Mouse (Mus musculus) cerebellum, adult 2 months (tissue): ENCODE results near the gene Slc33a1.

Source experiments
- CTCF ChIP-seq: fragments of 200-500 bp; IDR thresholded peaks from 2 replicates; pipeline ENCODE4 v1.5.1; 2011; ENCODE audit warnings: low read depth, mild to moderate bottlenecking, control low read depth, low read length, moderate library complexity, borderline replicate concordance; ENCODE audit not compliant: insufficient read depth
- POLR2A ChIP-seq: fragments of 200-500 bp; IDR thresholded peaks from 2 replicates; pipeline ENCODE4 v1.6.1; 2011; ENCODE audit warnings: low read length, control low read depth, borderline replicate concordance; ENCODE audit not compliant: insufficient read depth

DNA sequence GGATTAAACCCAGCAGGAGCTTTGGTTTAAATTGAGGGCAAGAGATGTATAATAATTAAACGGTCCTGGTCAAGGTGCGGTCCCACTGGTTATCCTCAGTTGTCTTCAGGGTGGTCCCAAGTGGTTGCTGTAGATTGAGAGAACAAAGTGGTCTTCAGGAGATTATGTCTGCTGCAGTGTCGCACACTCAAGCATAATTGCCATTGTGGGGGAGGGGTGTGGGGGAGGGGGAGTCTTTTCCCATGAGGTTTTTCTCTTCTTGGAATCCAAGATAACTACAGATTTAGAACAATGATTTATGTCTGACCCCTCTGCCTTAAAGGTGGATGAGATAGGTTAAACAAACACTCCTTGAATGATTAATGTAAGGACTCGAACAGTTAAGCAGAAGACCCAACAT lies 54.3 kb downstream of the Slc33a1 start:
- TF ChIP-seq POLR2A (no peak), CTCF (no peak)
